Mouse (Mus musculus): ENCODE measurements around the gene Gm2174.

Gm2174 gene

GRCm38 (mm10) chrX:56447524-56448015 is at the start of gene Gm2174:
TSS of gene Gm2174 (plus strand) at chrX:56447965.
- no peak for DNase-seq

- no peak for DNase-seq
Measured at GRCm38 (mm10) chrX:56404646-56405045, 43.1 kb upstream of the Gm2174 start.

- DNase-seq: no peak
Measured at GRCm38 (mm10) chrX:56405482-56405881, 42.3 kb upstream of the Gm2174 start.

GRCm38 (mm10) chrX:56406128-56406527 is 41.6 kb upstream of the Gm2174 start:
- no peak for DNase-seq

GRCm38 (mm10) chrX:56416277-56416676 is 31.5 kb upstream of the Gm2174 start:
- DNase-seq: no peak

GRCm38 (mm10) chrX:56417541-56417940 is 30.2 kb upstream of the Gm2174 start:
- peak; percentile 1 for DNase-seq

GRCm38 (mm10) chrX:56430601-56431000 is 17.2 kb upstream of the Gm2174 start:
- DNase-seq: peak; percentile 15

GRCm38 (mm10) chrX:56435758-56436283 is 11.9 kb upstream of the Gm2174 start:
- no peak for DNase-seq

- no peak for DNase-seq
Measured at GRCm38 (mm10) chrX:56446487-56447428, 1.0 kb upstream of the Gm2174 start.

- peak; percentile 80 for DNase-seq
Measured at GRCm38 (mm10) chrX:56454671-56455371, 7.1 kb downstream of the Gm2174 start, which contains the start of gene Ints6l. TSS of gene Ints6l (plus strand) at chrX:56454857.

- DNase-seq: peak; percentile 86
Measured at GRCm38 (mm10) chrX:56455372-56456246, 7.8 kb downstream of the Gm2174 start.

- no peak for DNase-seq
Measured at GRCm38 (mm10) chrX:56456379-56456778, 8.6 kb downstream of the Gm2174 start.

GRCm38 (mm10) chrX:56462020-56462933 is 14.5 kb downstream of the Gm2174 start:
- no peak for DNase-seq

- no peak for DNase-seq
Measured at GRCm38 (mm10) chrX:56464906-56465305, 17.1 kb downstream of the Gm2174 start.

GRCm38 (mm10) chrX:56467688-56468087 is 19.9 kb downstream of the Gm2174 start:
- no peak for DNase-seq

- DNase-seq: no peak
Measured at GRCm38 (mm10) chrX:56468422-56468821, 20.7 kb downstream of the Gm2174 start.

GRCm38 (mm10) chrX:56474035-56474434 is 26.3 kb downstream of the Gm2174 start:
- DNase-seq: no peak

- no peak for DNase-seq
Measured at GRCm38 (mm10) chrX:56477553-56477952, 29.8 kb downstream of the Gm2174 start.

- no peak for DNase-seq
Measured at GRCm38 (mm10) chrX:56481906-56482305, 34.1 kb downstream of the Gm2174 start.

GRCm38 (mm10) chrX:56489758-56490157 is 42.0 kb downstream of the Gm2174 start:
- peak; percentile 73 for DNase-seq

- no peak for DNase-seq
Measured at GRCm38 (mm10) chrX:56497241-56497640, 49.5 kb downstream of the Gm2174 start.

All from thymus, postnatal 25 days (tissue).